ENCODE assay signal across 8 mouse cellular contexts in genomic region chr2:178265454-178265853, GRCm38 (mm10).
DNase-seq lines count a peak whose midpoint lies in the region; ATAC-seq and TF ChIP-seq lines count a peak whose summit lies in the region.

No protein-coding gene starts in this region.

- no peak for TF ChIP-seq CTCF in heart, postnatal 0 days (IDR thresholded peaks at IDR 0.05; ENCODE audit: low read depth)

- no peaks in the 10 kb centered on the region; the same call in 1 of the 2 replicates for H3K4me1 ChIP-seq in heart, postnatal 0 days (ENCODE audit: control insufficient read depth, insufficient read depth)
- peaks cover 17% of the 10 kb centered on the region for H3K4me1 ChIP-seq in midbrain, embryonic 13.5 days (replicated peaks)
- H3K4me1 ChIP-seq in intestine, embryonic 16.5 days (ENCODE audit: control insufficient read depth, insufficient read depth, low read length): no peaks in the 10 kb centered on the region
- no peaks in the 10 kb centered on the region for H3K4me1 ChIP-seq in kidney, embryonic 14.5 days (ENCODE audit: control insufficient read depth, insufficient read depth, low read length)

- 18% methylated on average over 2 of the region's 2 CpGs for WGBS in heart, postnatal 0 days
- WGBS in midbrain, embryonic 13.5 days: 8% methylated on average over 2 of the region's 2 CpGs
- WGBS in intestine, embryonic 16.5 days: 26% methylated on average over 2 of the region's 2 CpGs
- WGBS in kidney, embryonic 14.5 days: 40% methylated on average over 2 of the region's 2 CpGs

- no peaks in the 10 kb centered on the region for H3K36me3 ChIP-seq in heart, postnatal 0 days (replicated peaks; ENCODE audit: control insufficient read depth, insufficient read depth, low read length)
- H3K36me3 ChIP-seq in midbrain, embryonic 13.5 days: peaks cover 22% of the 10 kb centered on the region
- H3K36me3 ChIP-seq in intestine, embryonic 16.5 days (ENCODE audit: control insufficient read depth, insufficient read depth, low read length): no peaks in the 10 kb centered on the region
- H3K36me3 ChIP-seq in kidney, embryonic 14.5 days (ENCODE audit: control insufficient read depth, insufficient read depth, low read length): no peaks in the 10 kb centered on the region

- no peak overlapping the region for H3K27ac ChIP-seq in heart, postnatal 0 days (ENCODE audit: low read depth)
- no peak overlapping the region for H3K27ac ChIP-seq in midbrain, embryonic 13.5 days
- no peak overlapping the region for H3K27ac ChIP-seq in intestine, embryonic 16.5 days (ENCODE audit: low read length)
- no peak overlapping the region for H3K27ac ChIP-seq in kidney, embryonic 14.5 days (ENCODE audit: low read depth, low read length)

- peak; percentile 61 for ATAC-seq in heart, postnatal 0 days (ENCODE audit: insufficient read depth, low read depth)
- no peak for ATAC-seq in midbrain, embryonic 13.5 days
- no peak for ATAC-seq in intestine, embryonic 16.5 days
- ATAC-seq in kidney, embryonic 14.5 days (ENCODE audit: low FRiP score, low TSS enrichment): no peak; the same call in 1 of the 2 replicates

- DNase-seq in cerebellum, adult 9-11 months: peak; percentile 66
- no peak for DNase-seq in cerebellum, postnatal 4 days (ENCODE audit: low spot score in 2 of 2)
- peak; percentile 8 for DNase-seq in ZHBTc4 (ENCODE audit: low read depth, low spot score)
- DNase-seq in heart, postnatal 0 days (ENCODE audit: low spot score): no peak
- no peak for DNase-seq in testis, postnatal 14 days (ENCODE audit: low spot score)

- H3K9ac ChIP-seq in heart, postnatal 0 days (replicated peaks; ENCODE audit: low read depth, low read length): no peak overlapping the region
- H3K9ac ChIP-seq in midbrain, embryonic 13.5 days (replicated peaks): 0 out of 2 replicates have a peak overlapping the region, but pooled peaks have one; percentile 30
- no peak overlapping the region for H3K9ac ChIP-seq in intestine, embryonic 16.5 days (ENCODE audit: low read depth, low read length)
- H3K9ac ChIP-seq in kidney, embryonic 14.5 days (ENCODE audit: low read depth, low read length): no peak overlapping the region

- H3K4me3 ChIP-seq in heart, postnatal 0 days (ENCODE audit: low read depth, low read length): no peak overlapping the region
- H3K4me3 ChIP-seq in midbrain, embryonic 13.5 days (replicated peaks): no peak overlapping the region
- no peak overlapping the region for H3K4me3 ChIP-seq in intestine, embryonic 16.5 days (ENCODE audit: low read length)
- no peak overlapping the region for H3K4me3 ChIP-seq in kidney, embryonic 14.5 days (ENCODE audit: low read length)

- no peak overlapping the region for H3K4me2 ChIP-seq in heart, postnatal 0 days (ENCODE audit: low read depth, low read length)
- H3K4me2 ChIP-seq in midbrain, embryonic 13.5 days (replicated peaks): no peak overlapping the region
- H3K4me2 ChIP-seq in intestine, embryonic 16.5 days (ENCODE audit: low read depth, low read length): no peak overlapping the region
- no peak overlapping the region for H3K4me2 ChIP-seq in kidney, embryonic 14.5 days (replicated peaks; ENCODE audit: low read depth, low read length)

- no peaks in the 10 kb centered on the region for H3K27me3 ChIP-seq in heart, postnatal 0 days (ENCODE audit: control insufficient read depth, insufficient read depth, low read length)
- no peaks in the 10 kb centered on the region for H3K27me3 ChIP-seq in midbrain, embryonic 13.5 days
- H3K27me3 ChIP-seq in intestine, embryonic 16.5 days (replicated peaks; ENCODE audit: control insufficient read depth, insufficient read depth, low read length): no peaks in the 10 kb centered on the region
- H3K27me3 ChIP-seq in kidney, embryonic 14.5 days (ENCODE audit: control insufficient read depth, insufficient read depth, low read length): no peaks in the 10 kb centered on the region

- H3K9me3 ChIP-seq in heart, postnatal 0 days (replicated peaks; ENCODE audit: control insufficient read depth, low read length): no peaks in the 10 kb centered on the region
- no peaks in the 10 kb centered on the region for H3K9me3 ChIP-seq in midbrain, embryonic 13.5 days
- no peaks in the 10 kb centered on the region for H3K9me3 ChIP-seq in intestine, embryonic 16.5 days (ENCODE audit: control insufficient read depth, low read length)
- H3K9me3 ChIP-seq in kidney, embryonic 14.5 days (ENCODE audit: control insufficient read depth, low read length): no peaks in the 10 kb centered on the region

- no peak for TF ChIP-seq EP300 in heart, postnatal 0 days (IDR thresholded peaks at IDR 0.05; ENCODE audit: low read depth)

Comparison
In these comparisons a context has a peak if more than half of its experiments do, and no peak if none do; other contexts are left out.
1. DNase-seq: peak in cerebellum, adult 9-11 months (single experiment) and ZHBTc4 (single experiment); none in cerebellum, postnatal 4 days (0 of 2), heart, postnatal 0 days (single experiment) and testis, postnatal 14 days (single experiment).